Mouse (Mus musculus) lung, adult 2 months (tissue): Measurements from ENCODE around the gene Ret.

Experiments
- CTCF ChIP-seq: fragments of 200-500 bp; IDR thresholded peaks from 2 replicates; pipeline ENCODE4 v1.5.1; 2011; ENCODE audit warnings: mild to moderate bottlenecking, low read length, control low read depth; ENCODE audit not compliant: insufficient read depth
- POLR2A ChIP-seq: fragments of 200-500 bp; IDR thresholded peaks from 2 replicates; pipeline ENCODE4 v1.6.1; 2011; ENCODE audit warnings: low read depth, mild to moderate bottlenecking, control low read depth, low read length, borderline replicate concordance; ENCODE audit errors: extremely low read depth

DNA sequence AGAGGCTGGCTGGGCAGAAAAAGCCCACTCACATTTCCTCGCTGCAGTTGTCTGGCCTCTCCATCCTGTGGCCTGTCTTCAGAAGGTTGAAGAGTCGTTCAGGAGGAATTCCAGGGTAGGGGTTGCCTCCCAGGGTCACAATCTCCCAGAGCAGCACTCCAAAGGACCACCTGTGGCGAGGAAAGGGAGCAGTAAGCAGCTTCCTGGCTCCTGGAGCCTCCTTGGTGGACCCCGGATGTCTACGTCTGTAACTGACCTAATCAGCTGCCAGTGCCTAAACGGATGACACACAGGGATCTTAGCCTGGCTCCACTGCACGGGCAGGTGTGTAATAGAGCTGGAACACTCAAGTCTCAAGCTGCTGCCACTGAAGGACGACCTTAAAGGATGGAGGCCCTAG, 32.8 kb downstream of the Ret start:
- TF ChIP-seq CTCF (no peak), POLR2A (no peak)
